Mouse (Mus musculus) spleen, adult 2 months (tissue): ENCODE results near the gene Cfl2.

Experiments used
- CTCF ChIP-seq: fragments of 200-500 bp; IDR thresholded peaks from 2 replicates; pipeline ENCODE4 v1.5.1; 2011; ENCODE audit warnings: mild to moderate bottlenecking, inconsistent platforms; ENCODE audit not compliant: insufficient read depth, insufficient read length, insufficient replicate concordance; ENCODE audit errors: extremely low read depth
- POLR2A ChIP-seq: fragments of 200-500 bp; IDR thresholded peaks from 2 replicates; pipeline ENCODE4 v1.6.1; 2011; ENCODE audit warnings: low read depth, low read length, inconsistent platforms

GRCm38 (mm10) chr12:54838931-54839330, 23.7 kb downstream of the Cfl2 start:
- TF ChIP-seq CTCF (no peak), POLR2A (no peak)
